Mouse (Mus musculus) heart, adult 11 months (tissue): ENCODE measurements around the gene Sgo2a.

Experiments
- DNase-seq: peaks from one replicate; pipeline ENCODE4 v3.0.0; 2022

Gene Sgo2a

GRCm38 (mm10) chr1:57995432-57996132, at the start of gene Sgo2a:
Gene Sgo2a, plus strand, starts transcription at chr1:57995971.
- peak; percentile 99 for DNase-seq

GRCm38 (mm10) chr1:57947552-57948347, 48.0 kb upstream of the Sgo2a start:
- peak; percentile 12 for DNase-seq

GRCm38 (mm10) chr1:57949195-57949594, 46.6 kb upstream of the Sgo2a start:
- peak; percentile 36 for DNase-seq

- peak; percentile 59 for DNase-seq
These were observed 46.1 kb upstream of the Sgo2a start for GRCm38 (mm10) chr1:57949716-57950115.

- DNase-seq: no peak
These were observed 43.3 kb upstream of the Sgo2a start for GRCm38 (mm10) chr1:57952509-57952908.

- peak; percentile 55 for DNase-seq
These were observed 42.0 kb upstream of the Sgo2a start for GRCm38 (mm10) chr1:57953586-57954375.

GRCm38 (mm10) chr1:57954376-57954765, 41.4 kb upstream of the Sgo2a start:
- DNase-seq: peak; percentile 66

- peak; percentile 41 for DNase-seq
These were observed 40.0 kb upstream of the Sgo2a start for GRCm38 (mm10) chr1:57955774-57956173.

GRCm38 (mm10) chr1:57969327-57970271, 26.2 kb upstream of the Sgo2a start:
- peak; percentile 99 for DNase-seq

GRCm38 (mm10) chr1:57971588-57971987, 24.2 kb upstream of the Sgo2a start:
- DNase-seq: no peak

- peak; percentile 63 for DNase-seq
These were observed 18.9 kb upstream of the Sgo2a start for GRCm38 (mm10) chr1:57976860-57977259.

- DNase-seq: peak; percentile 92
These were observed 6.6 kb upstream of the Sgo2a start for GRCm38 (mm10) chr1:57989052-57989600.

GRCm38 (mm10) chr1:57991277-57991676, 4.5 kb upstream of the Sgo2a start:
- DNase-seq: no peak

- no peak for DNase-seq
These were observed 403 bp downstream of the Sgo2a start for GRCm38 (mm10) chr1:57996133-57996615.

- no peak for DNase-seq
These were observed 2.4 kb downstream of the Sgo2a start for GRCm38 (mm10) chr1:57998146-57998545.

- DNase-seq: peak; percentile 44
These were observed 10.6 kb downstream of the Sgo2a start for GRCm38 (mm10) chr1:58006388-58006787.

GRCm38 (mm10) chr1:58018856-58019255, 23.1 kb downstream of the Sgo2a start, which contains the start of gene Kctd18:
Gene Kctd18, minus strand, starts transcription at chr1:58018956.
- DNase-seq: peak; percentile 17

GRCm38 (mm10) chr1:58027707-58028106, 31.9 kb downstream of the Sgo2a start:
- no peak for DNase-seq

- peak; percentile 99 for DNase-seq
These were observed 33.9 kb downstream of the Sgo2a start, which contains the start of gene Aox1 for GRCm38 (mm10) chr1:58029636-58030117. Gene Aox1, plus strand, starts transcription at chr1:58029931.

GRCm38 (mm10) chr1:58030156-58030871, 34.5 kb downstream of the Sgo2a start:
- peak; percentile 99 for DNase-seq
